Mouse (Mus musculus) cortical plate, adult 2 months (tissue): Measurements from ENCODE around the gene Asb18. TPM values are rescaled to one million over a fixed set of nuclear protein-coding genes. Genes with fewer than 3 reads are reported as not detected.

Experiments
- H3K27ac ChIP-seq: fragments of 200-500 bp; 2 replicates; pipeline ENCODE4 v1.5.1; 2012; ENCODE audit warnings: low read length, control low read depth, inconsistent platforms; ENCODE audit not compliant: insufficient read depth
- H3K4me1 ChIP-seq: fragments of 200-500 bp; 2 replicates; pipeline ENCODE4 v1.6.1; 2011; ENCODE audit warnings: low read length; ENCODE audit not compliant: control insufficient read depth, insufficient read depth
- H3K4me3 ChIP-seq: fragments of 200-500 bp; 2 replicates; pipeline ENCODE4 v1.5.1; 2011; ENCODE audit warnings: mild to moderate bottlenecking, low read length, control low read depth; ENCODE audit not compliant: insufficient read depth
- CTCF ChIP-seq: fragments of 200-500 bp; IDR thresholded peaks from 2 replicates; pipeline ENCODE4 v1.5.1; 2011; ENCODE audit warnings: mild to moderate bottlenecking, control low read depth, low read length; ENCODE audit not compliant: insufficient read depth; ENCODE audit errors: extremely low read depth
- POLR2A ChIP-seq: fragments of 200-500 bp; IDR thresholded peaks from 2 replicates; pipeline ENCODE4 v1.6.1; 2011; ENCODE audit warnings: mild to moderate bottlenecking, low read length, control low read depth; ENCODE audit not compliant: insufficient read depth; ENCODE audit errors: extremely low read depth
- polyA plus RNA-seq: library from polyadenylated mRNA; depleted of rRNA; stranded (reverse); fragments of >200 nt; gene quantifications from 2 replicates; pipeline ENCODE4 v1.2.3, GENCODE M21; 2012

The Asb18 gene
- polyA plus RNA-seq, 1 experiment = 1.3 TPM

DNA sequence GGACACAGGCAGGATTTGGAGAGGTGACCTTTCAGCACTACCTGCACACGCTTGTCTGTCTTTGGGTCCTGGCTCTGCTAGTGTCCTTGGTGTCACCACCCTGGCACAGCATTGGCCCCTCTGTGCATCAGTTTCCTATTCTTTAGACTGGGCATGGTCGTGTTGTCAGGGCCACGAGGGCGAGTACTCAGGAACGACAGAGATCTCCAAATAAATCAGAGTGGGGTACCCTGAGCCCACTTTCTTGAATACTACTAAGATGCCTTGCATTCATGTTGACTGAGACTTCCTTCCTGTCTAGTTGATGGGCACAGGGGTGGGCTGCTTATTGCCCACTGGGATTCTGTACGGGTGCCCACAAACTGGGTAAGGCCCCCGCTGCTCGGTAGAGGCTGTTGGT, 37.2 kb downstream of the Asb18 start:
- TF ChIP-seq CTCF (no peak), POLR2A (no peak)
- Histone ChIP-seq H3K4me1 (no peaks in the 10 kb centered on the region), H3K4me3 (no peak overlapping the region), H3K27ac (no peak overlapping the region)

DNA sequence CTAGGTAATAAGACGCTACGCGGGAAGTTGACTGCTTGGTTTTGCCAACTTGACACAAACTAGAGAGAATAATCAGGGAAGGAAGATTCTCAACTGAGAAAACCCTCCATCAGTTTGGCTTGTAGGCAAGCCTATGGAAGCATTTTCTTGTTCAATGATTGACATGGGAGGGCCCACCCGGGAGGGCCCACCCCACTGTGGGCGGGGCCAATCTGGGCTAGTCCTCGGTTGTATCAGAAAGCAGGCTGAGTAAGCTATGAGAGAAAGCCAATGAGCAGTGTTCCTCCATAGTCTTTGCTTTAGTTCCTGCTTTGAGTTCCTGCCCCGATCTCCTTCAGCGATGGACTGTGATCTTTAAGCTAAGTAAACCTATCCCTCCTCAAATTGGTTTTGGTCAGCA, 38.1 kb downstream of the Asb18 start:
- Histone ChIP-seq H3K4me3 (no peak overlapping the region), H3K27ac (no peak overlapping the region), H3K4me1 (no peaks in the 10 kb centered on the region)
- TF ChIP-seq CTCF (no peak), POLR2A (no peak)

DNA sequence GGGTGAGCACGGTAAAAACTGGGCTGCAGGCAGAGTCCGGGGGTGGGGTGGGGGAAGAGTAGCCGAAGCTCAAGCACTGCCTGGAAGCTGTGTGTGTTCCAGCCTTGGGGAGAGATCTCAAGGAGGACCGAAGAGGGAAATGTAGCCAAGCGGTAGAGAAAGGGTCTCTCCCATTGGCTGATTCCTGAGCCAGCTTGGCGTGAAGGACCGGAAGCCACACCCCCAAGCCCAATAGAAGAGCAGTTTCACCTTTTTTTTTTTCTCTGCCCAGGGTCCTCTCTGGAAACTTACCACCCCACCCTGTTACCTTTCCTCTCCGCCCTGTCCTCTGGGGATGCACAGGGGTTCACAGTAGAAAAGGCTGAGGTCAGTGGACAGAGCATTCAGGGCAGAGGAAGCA, 39.9 kb downstream of the Asb18 start:
- Histone ChIP-seq H3K27ac (no peak overlapping the region), H3K4me1 (no peaks in the 10 kb centered on the region), H3K4me3 (no peak overlapping the region)
- TF ChIP-seq CTCF (no peak), POLR2A (no peak)

DNA sequence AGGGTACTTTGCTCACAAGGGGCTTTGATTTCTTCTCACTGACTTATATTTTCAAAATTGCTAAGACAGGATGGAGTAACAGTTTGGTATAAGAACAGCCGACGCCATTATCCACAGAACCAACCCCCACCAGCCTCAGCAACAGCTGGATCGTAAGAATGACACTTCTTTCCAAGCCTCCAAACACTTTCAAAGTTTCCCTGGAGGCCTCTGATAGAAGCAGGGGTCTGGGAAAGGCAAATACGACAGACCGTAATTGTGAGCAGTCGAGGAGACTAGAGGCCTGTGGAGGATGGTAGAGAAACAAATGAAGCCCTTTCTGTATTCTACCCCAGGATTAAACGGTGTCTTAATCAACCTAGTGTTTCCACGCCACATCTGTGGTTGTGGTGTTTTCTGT, 42.6 kb downstream of the Asb18 start:
- H3K27ac ChIP-seq = no peak overlapping the region
- no peak overlapping the region for H3K4me3 ChIP-seq
- TF ChIP-seq CTCF (no peak), POLR2A (no peak)
- no peaks in the 10 kb centered on the region for H3K4me1 ChIP-seq

DNA sequence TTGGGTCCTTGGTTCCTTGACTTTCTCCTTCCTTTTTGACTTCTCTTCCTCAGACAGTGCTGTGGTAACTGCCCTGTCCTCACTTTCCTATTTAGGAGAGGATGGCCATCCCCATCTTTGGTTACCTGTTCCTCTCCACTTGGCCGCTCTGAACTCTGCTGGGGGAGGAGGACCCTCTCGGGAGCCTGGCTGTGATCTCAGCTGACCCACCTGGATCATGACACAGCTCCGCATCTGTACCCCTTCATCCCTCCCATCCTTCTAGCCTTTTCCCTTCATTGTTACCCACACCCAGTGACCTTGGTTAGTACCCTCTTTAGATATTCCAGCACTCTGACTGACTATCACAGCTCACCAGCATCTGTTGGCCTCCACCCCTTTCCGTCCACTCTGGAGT, 44.8 kb downstream of the Asb18 start:
- no peaks in the 10 kb centered on the region for H3K4me1 ChIP-seq
- TF ChIP-seq POLR2A (no peak), CTCF (no peak)
- no peak overlapping the region for H3K27ac ChIP-seq
- H3K4me3 ChIP-seq = no peak overlapping the region

DNA sequence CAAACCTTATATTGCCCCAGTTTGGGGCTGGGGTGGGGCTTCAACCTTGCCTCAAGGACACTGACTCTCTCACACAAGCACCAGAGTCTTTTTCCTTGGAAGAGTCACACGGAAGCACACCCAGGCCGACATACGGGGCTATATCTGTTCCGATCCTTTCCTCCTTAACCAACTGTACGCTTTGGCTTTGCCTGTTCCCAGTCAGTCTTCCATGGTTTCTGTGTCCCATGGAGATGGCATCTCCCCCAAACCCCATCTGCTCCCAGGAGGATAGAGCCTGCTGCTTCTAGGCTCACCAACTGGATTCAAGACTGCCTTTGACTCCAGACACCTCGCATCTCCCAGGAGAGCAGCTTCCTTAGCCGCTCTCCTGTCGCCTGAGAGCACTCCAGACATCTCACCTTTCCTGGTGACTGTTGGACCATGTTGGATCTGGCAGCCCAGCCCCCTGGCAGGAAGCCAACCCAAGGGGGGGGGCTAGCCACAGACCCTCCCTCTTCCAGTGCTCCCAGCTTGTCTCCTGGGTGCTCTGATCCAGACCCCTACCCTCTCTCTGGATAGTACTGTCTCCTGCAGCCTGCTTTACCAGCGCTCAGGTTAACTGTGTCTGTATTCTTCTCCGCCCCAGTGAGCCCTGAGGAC, 45.3 kb downstream of the Asb18 start:
- Histone ChIP-seq H3K4me1 (no peaks in the 10 kb centered on the region), H3K4me3 (no peak overlapping the region; the same call in 1 of the 2 replicates), H3K27ac (no peak overlapping the region)
- TF ChIP-seq POLR2A = no peak
- TF ChIP-seq CTCF = no peak

DNA sequence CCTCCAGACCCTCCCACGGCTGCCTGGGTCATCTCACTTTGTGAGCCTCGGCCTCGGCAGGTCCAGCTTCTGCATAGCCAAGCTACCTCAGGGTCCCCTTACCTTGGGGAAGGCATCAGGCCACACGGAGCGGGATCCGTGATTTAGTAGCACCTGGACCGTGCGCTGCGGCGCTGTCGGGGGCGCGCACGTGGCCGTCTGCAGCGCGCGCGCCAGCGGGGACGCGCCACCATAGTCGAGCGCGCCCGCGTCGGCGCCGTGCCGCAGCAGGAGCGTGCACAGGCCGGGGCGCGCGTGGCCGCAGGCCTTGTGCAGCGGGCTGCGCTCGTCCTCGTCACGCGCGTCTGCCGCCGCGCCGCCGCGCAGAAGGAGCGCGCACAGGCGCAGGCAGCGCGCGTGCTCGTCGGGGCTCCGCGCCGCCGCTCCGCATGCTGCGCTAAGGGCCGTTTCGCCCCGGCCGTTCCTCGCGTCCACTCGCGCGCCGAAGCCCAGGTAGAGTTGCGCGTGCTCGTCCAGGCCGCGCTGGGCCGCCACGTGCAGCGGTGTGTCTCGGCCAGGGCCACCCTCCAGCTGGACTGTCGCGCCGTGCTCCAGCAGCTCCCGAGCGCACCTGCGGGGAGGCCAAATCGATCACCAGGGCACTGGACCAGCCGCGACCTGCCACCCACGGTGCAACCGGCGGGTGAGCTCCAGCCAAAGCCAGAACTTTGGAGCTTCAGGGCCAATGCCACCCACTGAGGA, 46.2 kb downstream of the Asb18 start:
- TF ChIP-seq CTCF = no peak
- TF ChIP-seq POLR2A = peak; percentile 26; the same call in 1 of the 2 replicates
- peak overlapping the region; percentile 46 for H3K4me3 ChIP-seq
- no peak overlapping the region for H3K27ac ChIP-seq
- H3K4me1 ChIP-seq = no peaks in the 10 kb centered on the region

DNA sequence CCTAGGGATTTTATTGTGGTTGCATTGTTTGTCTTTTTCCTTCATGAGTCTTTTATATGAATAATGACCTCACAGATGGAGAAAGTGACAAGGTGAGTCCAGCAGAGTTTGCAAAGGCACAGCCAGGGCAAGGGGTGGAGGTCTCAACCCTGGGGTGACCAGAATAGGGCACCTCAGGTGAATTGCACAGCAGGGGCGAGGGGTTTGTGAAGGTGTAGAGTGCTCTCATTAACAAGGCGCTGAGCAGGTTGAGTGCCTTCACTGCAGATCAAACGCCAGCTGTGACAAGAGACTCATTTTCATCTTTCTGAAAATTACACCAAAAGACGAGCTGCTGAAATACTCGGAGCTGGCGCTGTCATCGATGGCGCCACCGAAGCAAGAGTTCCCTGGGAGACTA, 46.9 kb downstream of the Asb18 start:
- Histone ChIP-seq H3K4me1 (no peaks in the 10 kb centered on the region), H3K27ac (no peak overlapping the region), H3K4me3 (peak overlapping the region; percentile 46)
- TF ChIP-seq POLR2A (no peak), CTCF (no peak)

DNA sequence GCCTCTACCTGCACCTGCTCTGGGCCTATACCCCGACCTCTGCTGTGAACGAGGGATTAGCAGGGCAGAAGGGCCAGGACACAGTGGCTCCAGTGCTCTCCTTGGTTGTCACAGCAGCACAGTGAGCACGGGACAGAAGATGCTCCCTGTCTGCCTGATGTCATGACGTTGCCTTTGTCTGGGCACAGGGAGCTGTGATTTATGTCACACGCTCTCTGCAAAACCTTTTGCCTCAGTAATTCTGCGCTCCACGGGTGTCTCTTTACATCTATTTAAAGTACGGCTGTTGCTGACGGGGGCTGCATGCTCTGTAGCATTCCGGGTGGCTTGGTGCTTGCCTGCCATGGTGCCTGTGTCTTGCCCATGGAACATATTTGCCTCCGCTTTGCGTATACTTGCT, 50.0 kb downstream of the Asb18 start:
- TF ChIP-seq POLR2A (no peak), CTCF (no peak)
- Histone ChIP-seq H3K4me3 (no peak overlapping the region), H3K4me1 (no peaks in the 10 kb centered on the region), H3K27ac (no peak overlapping the region)

DNA sequence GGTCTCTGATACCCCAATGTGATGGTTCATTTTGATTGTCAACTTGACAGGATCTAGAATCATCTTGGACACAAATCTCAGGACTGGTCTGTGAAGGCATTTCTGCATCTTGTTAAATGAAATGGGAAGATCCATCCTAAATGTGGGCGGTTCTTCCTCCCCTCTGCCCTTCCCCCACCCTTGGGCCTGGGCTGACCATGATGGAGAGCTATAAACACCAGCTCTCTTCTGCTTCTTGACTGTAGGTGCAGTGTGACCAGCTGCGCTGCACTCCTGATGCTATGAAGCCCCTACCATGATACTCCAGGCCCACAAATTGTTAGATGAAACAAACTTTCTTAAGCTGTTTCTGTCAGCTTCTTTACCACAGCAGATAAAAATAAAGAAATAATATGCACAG, 51.2 kb downstream of the Asb18 start:
- H3K4me3 ChIP-seq = no peak overlapping the region
- H3K27ac ChIP-seq = no peak overlapping the region
- TF ChIP-seq CTCF = no peak
- no peaks in the 10 kb centered on the region for H3K4me1 ChIP-seq
